Mouse (Mus musculus): ENCODE measurements around the gene Bahcc1.
A peak's percentile ranks its signal among the peaks of the same experiment; 100 is the strongest.

Gene Bahcc1

GRCm38 (mm10) chr11:120259792-120260768 is 27.3 kb downstream of the Bahcc1 start:
- no peak for DNase-seq (ENCODE audit: low read depth, low spot score)

- no peak for DNase-seq (ENCODE audit: low read depth, low spot score)
Measured at GRCm38 (mm10) chr11:120260769-120261150, 28.0 kb downstream of the Bahcc1 start.

GRCm38 (mm10) chr11:120261416-120262355 is 28.9 kb downstream of the Bahcc1 start:
- DNase-seq (ENCODE audit: low read depth, low spot score), result no peak

GRCm38 (mm10) chr11:120262356-120262901 is 29.7 kb downstream of the Bahcc1 start:
- DNase-seq (ENCODE audit: low read depth, low spot score), result peak; percentile 49

- no peak for DNase-seq (ENCODE audit: low read depth, low spot score)
Measured at GRCm38 (mm10) chr11:120263176-120263575, 30.4 kb downstream of the Bahcc1 start.

- no peak for DNase-seq (ENCODE audit: low read depth, low spot score)
Measured at GRCm38 (mm10) chr11:120264008-120264407, 31.3 kb downstream of the Bahcc1 start.

GRCm38 (mm10) chr11:120265458-120265857 is 32.7 kb downstream of the Bahcc1 start:
- no peak for DNase-seq (ENCODE audit: low read depth, low spot score)

GRCm38 (mm10) chr11:120266259-120266758 is 33.6 kb downstream of the Bahcc1 start:
- no peak for DNase-seq (ENCODE audit: low read depth, low spot score)

GRCm38 (mm10) chr11:120267274-120267673 is 34.5 kb downstream of the Bahcc1 start:
- no peak for DNase-seq (ENCODE audit: low read depth, low spot score)

GRCm38 (mm10) chr11:120267676-120268075 is 34.9 kb downstream of the Bahcc1 start:
- DNase-seq (ENCODE audit: low read depth, low spot score), result no peak

- no peak for DNase-seq (ENCODE audit: low read depth, low spot score)
Measured at GRCm38 (mm10) chr11:120268195-120268967, 35.6 kb downstream of the Bahcc1 start.

GRCm38 (mm10) chr11:120269007-120269406 is 36.3 kb downstream of the Bahcc1 start:
- no peak for DNase-seq (ENCODE audit: low read depth, low spot score)

- no peak for DNase-seq (ENCODE audit: low read depth, low spot score)
Measured at GRCm38 (mm10) chr11:120269498-120270104, 36.9 kb downstream of the Bahcc1 start.

GRCm38 (mm10) chr11:120279335-120279734 is 46.6 kb downstream of the Bahcc1 start:
- DNase-seq (ENCODE audit: low read depth, low spot score), result no peak

GRCm38 (mm10) chr11:120280281-120280773 is 47.6 kb downstream of the Bahcc1 start:
- DNase-seq (ENCODE audit: low read depth, low spot score), result peak; percentile 48

GRCm38 (mm10) chr11:120280774-120281173 is 48.0 kb downstream of the Bahcc1 start:
- no peak for DNase-seq (ENCODE audit: low read depth, low spot score)

- no peak for DNase-seq (ENCODE audit: low read depth, low spot score)
Measured at GRCm38 (mm10) chr11:120281197-120281596, 48.5 kb downstream of the Bahcc1 start.

GRCm38 (mm10) chr11:120283542-120283941 is 50.8 kb downstream of the Bahcc1 start:
- no peak for DNase-seq (ENCODE audit: low read depth, low spot score)

GRCm38 (mm10) chr11:120289644-120290043 is 56.9 kb downstream of the Bahcc1 start:
- DNase-seq (ENCODE audit: low read depth, low spot score), result no peak

GRCm38 (mm10) chr11:120290266-120290665 is 57.5 kb downstream of the Bahcc1 start:
- no peak for DNase-seq (ENCODE audit: low read depth, low spot score)
